Mouse (Mus musculus) forebrain, embryonic 12.5 days (tissue): ENCODE data around the gene Micall2. TPM values are rescaled to one million over a fixed set of nuclear protein-coding genes. Genes with fewer than 3 reads are reported as not detected.

ENCODE experiments used
- ATAC-seq: fragments of 200-750 bp; cut with Nextera tagmentation; 2 replicates; pipeline ENCODE4 v1.8.0; 2017; ENCODE audit warnings: moderate TSS enrichment; ENCODE audit not compliant: low FRiP score
- H3K27ac ChIP-seq: fragments of 300-500 bp; sonication (generic); 2 replicates; pipeline ENCODE4 v1.5.1; 2016; ENCODE audit warnings: mild to moderate bottlenecking
- H3K27me3 ChIP-seq: fragments of 300-500 bp; sonication (generic); 2 replicates; pipeline ENCODE4 v1.6.1; 2016; ENCODE audit warnings: mild to moderate bottlenecking
- H3K36me3 ChIP-seq: fragments of 300-500 bp; sonication (generic); replicated peaks from 2 replicates; pipeline ENCODE4 v1.6.1; 2016; ENCODE audit warnings: mild to moderate bottlenecking
- H3K4me1 ChIP-seq: fragments of 300-500 bp; sonication (generic); 2 replicates; pipeline ENCODE4 v1.6.1; 2016
- H3K4me2 ChIP-seq: fragments of 300-500 bp; sonication (generic); 2 replicates; pipeline ENCODE4 v1.6.1; 2016; ENCODE audit warnings: mild to moderate bottlenecking, moderate library complexity
- H3K4me3 ChIP-seq: fragments of 300-500 bp; sonication (generic); replicated peaks from 2 replicates; pipeline ENCODE4 v1.5.1; 2016; ENCODE audit warnings: mild to moderate bottlenecking
- H3K9ac ChIP-seq: fragments of 300-500 bp; sonication (generic); 2 replicates; pipeline ENCODE4 v1.6.1; 2016; ENCODE audit warnings: mild to moderate bottlenecking
- H3K9me3 ChIP-seq: fragments of 300-500 bp; sonication (generic); 2 replicates; pipeline ENCODE4 v1.6.1; 2016
- WGBS: fragments of 180-500 bp; shearing (Covaris S2); methylation state at CpG from one replicate; pipeline ENCODE4 v1.1.7; 2016; 5-methylcytosine and 5-hydroxymethylcytosine counted together
- polyA plus RNA-seq: library from polyadenylated mRNA; unstranded; fragments of >200 nt; fragmentation: Nextera tagmentation; extraction: Ambion mirVana; gene quantifications from 2 replicates; pipeline ENCODE4 v1.2.1, GENCODE M21; 2016

Gene Micall2
- polyA plus RNA-seq, 1 experiment from 2014 or later, result 6.5 TPM

GRCm38 (mm10) chr5:139694292-139694988, 41.7 kb downstream of the Micall2 start:
- WGBS, result 48% methylated on average over 16 of the region's 16 CpGs
- Histone ChIP-seq H3K4me2 (0 out of 2 replicates have a peak overlapping the region, but pooled peaks have one; percentile 26), H3K9ac (no peak overlapping the region), H3K27me3 (peaks cover 85% of the 10 kb centered on the region), H3K36me3 (no peaks in the 10 kb centered on the region), H3K4me3 (no peak overlapping the region), H3K9me3 (0 out of 2 replicates have a peak, but pooled peaks cover 9% of the 10 kb centered on the region), H3K4me1 (peaks cover 17% of the 10 kb centered on the region), H3K27ac (0 out of 2 replicates have a peak overlapping the region, but pooled peaks have one; percentile 46)
- peak; percentile 74 for ATAC-seq

DNA sequence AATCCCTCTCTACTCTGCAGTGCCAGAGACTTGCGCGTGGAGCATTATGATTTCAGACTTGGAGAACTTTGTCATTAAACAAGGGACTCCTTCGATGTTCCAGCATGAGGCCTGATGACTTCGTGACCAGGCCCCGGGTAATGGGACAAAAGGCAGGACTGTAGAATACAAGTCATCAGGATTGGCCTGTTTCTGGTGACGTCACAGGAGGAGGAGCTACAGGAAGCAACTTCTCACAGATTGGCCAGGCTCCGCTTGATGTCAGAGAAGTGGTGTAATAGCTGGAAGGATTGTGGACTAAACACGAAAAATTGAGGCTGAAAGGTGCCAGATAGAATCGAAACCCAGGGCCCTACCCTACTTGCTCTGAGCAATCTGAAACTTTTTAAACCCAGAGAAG, 45.3 kb downstream of the Micall2 start:
- H3K4me2 ChIP-seq, result no peak overlapping the region
- no peak overlapping the region for H3K27ac ChIP-seq
- H3K9ac ChIP-seq, result no peak overlapping the region
- 77% methylated on average over 9 of the region's 9 CpGs for WGBS
- peaks cover 90% of the 10 kb centered on the region for H3K27me3 ChIP-seq
- no peak overlapping the region for H3K4me3 ChIP-seq
- H3K9me3 ChIP-seq, result 0 out of 2 replicates have a peak, but pooled peaks cover 9% of the 10 kb centered on the region
- peaks cover 24% of the 10 kb centered on the region for H3K4me1 ChIP-seq
- no peaks in the 10 kb centered on the region for H3K36me3 ChIP-seq
- no peak for ATAC-seq

GRCm38 (mm10) chr5:139688356-139688755, 47.8 kb downstream of the Micall2 start:
- 87% methylated on average over 12 of the region's 12 CpGs for WGBS
- Histone ChIP-seq H3K27ac (no peak overlapping the region), H3K9ac (no peak overlapping the region), H3K4me2 (no peak overlapping the region), H3K4me3 (no peak overlapping the region), H3K9me3 (0 out of 2 replicates have a peak, but pooled peaks cover 3% of the 10 kb centered on the region), H3K27me3 (peaks cover 100% of the 10 kb centered on the region), H3K36me3 (no peaks in the 10 kb centered on the region), H3K4me1 (peaks cover 13% of the 10 kb centered on the region)
- no peak for ATAC-seq

GRCm38 (mm10) chr5:139687646-139688045, 48.5 kb downstream of the Micall2 start:
- Histone ChIP-seq H3K9ac (no peak overlapping the region), H3K4me1 (peaks cover 19% of the 10 kb centered on the region), H3K27ac (no peak overlapping the region), H3K4me2 (no peak overlapping the region), H3K27me3 (peaks cover 100% of the 10 kb centered on the region), H3K9me3 (no peaks in the 10 kb centered on the region), H3K36me3 (no peaks in the 10 kb centered on the region), H3K4me3 (no peak overlapping the region)
- WGBS, result 5% methylated on average over 13 of the region's 13 CpGs
- ATAC-seq, result no peak

GRCm38 (mm10) chr5:139686530-139687249, 49.4 kb downstream of the Micall2 start:
- H3K9me3 ChIP-seq, result no peaks in the 10 kb centered on the region
- H3K4me3 ChIP-seq, result no peak overlapping the region
- 20% methylated on average over 21 of the region's 21 CpGs for WGBS
- peaks cover 27% of the 10 kb centered on the region for H3K4me1 ChIP-seq
- peaks cover 95% of the 10 kb centered on the region for H3K27me3 ChIP-seq
- H3K9ac ChIP-seq, result no peak overlapping the region
- no peak overlapping the region for H3K27ac ChIP-seq
- ATAC-seq, result peak; percentile 73
- no peaks in the 10 kb centered on the region for H3K36me3 ChIP-seq
- peak overlapping the region; percentile 4; the same call in 1 of the 2 replicates for H3K4me2 ChIP-seq

GRCm38 (mm10) chr5:139683228-139683627, 52.9 kb downstream of the Micall2 start:
- Histone ChIP-seq H3K27me3 (peaks cover 93% of the 10 kb centered on the region), H3K36me3 (no peaks in the 10 kb centered on the region), H3K9ac (no peak overlapping the region), H3K27ac (peak overlapping the region; percentile 75; the same call in 1 of the 2 replicates), H3K4me1 (peaks cover 33% of the 10 kb centered on the region), H3K4me3 (no peak overlapping the region), H3K4me2 (no peak overlapping the region), H3K9me3 (no peaks in the 10 kb centered on the region)
- 3% methylated on average over 2 of the region's 2 CpGs for WGBS
- ATAC-seq, result no peak

- peaks cover 33% of the 10 kb centered on the region for H3K4me1 ChIP-seq
- peak; percentile 48 for ATAC-seq
- peak overlapping the region; percentile 33; the same call in 1 of the 2 replicates for H3K4me2 ChIP-seq
- H3K9ac ChIP-seq, result no peak overlapping the region
- H3K9me3 ChIP-seq, result no peaks in the 10 kb centered on the region
- peak overlapping the region; percentile 75 for H3K27ac ChIP-seq
- WGBS, result 3% methylated on average over 7 of the region's 7 CpGs
- H3K4me3 ChIP-seq, result no peak overlapping the region
- peaks cover 93% of the 10 kb centered on the region for H3K27me3 ChIP-seq
- H3K36me3 ChIP-seq, result no peaks in the 10 kb centered on the region
Measured at GRCm38 (mm10) chr5:139682631-139682977, 53.5 kb downstream of the Micall2 start.

DNA sequence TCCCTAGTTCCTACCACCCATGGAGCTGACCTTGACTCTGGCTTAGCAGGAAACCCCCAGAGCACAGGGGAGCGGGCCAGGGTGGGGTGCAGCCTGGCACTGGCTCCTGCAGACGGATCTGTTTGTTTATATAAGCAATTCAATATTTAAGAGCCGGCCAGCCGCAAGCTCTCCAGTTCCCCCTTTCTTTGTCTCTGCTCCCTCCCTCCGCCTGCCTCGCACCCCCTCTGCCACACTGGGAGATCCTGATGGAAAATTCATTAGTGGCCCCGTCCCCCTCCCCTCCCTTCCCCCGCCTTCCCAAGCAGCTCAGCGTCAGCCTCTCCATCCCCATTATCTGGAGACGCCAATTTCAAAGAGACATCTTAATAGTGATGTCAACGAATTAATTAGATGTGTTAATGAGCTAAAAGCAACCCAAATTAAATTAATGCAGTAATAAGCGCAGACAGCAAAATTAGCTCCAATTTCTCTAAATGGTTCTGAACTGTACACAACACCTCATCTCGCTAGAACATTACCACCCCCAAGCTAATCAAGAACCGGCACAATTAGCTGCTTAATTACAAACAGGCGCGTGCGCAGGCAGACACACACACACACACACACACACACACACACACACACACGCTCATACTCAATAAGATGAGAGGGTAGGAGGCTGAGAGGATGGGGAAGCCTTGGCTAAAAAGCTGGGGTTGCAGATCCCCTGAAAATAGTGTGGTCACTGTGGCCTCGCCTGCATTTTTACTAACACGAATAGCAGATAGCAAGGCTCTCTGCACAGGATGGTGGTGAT, 54.1 kb downstream of the Micall2 start:
- Histone ChIP-seq H3K4me3 (no peak overlapping the region), H3K4me2 (peak overlapping the region; percentile 33), H3K9ac (no peak overlapping the region), H3K9me3 (no peaks in the 10 kb centered on the region), H3K36me3 (no peaks in the 10 kb centered on the region), H3K4me1 (peaks cover 27% of the 10 kb centered on the region), H3K27me3 (peaks cover 93% of the 10 kb centered on the region), H3K27ac (peak overlapping the region; percentile 75)
- 2% methylated on average over 20 of the region's 20 CpGs for WGBS
- ATAC-seq, result peak; percentile 82

DNA sequence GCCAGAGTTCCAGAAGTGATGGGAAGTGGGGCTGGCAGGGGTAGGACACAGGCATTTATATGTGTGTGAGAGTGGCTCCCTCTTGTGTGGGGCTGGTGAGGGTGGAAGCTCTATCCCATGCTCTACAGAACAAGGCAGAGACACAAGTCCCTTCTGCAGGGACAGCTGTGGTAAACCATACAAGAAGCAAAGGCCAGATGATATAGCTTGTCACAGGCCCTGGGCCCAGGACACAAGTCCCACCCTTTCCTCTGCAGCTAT, 60.5 kb downstream of the Micall2 start:
- Histone ChIP-seq H3K4me1 (peaks cover 14% of the 10 kb centered on the region), H3K4me2 (no peak overlapping the region), H3K9ac (no peak overlapping the region), H3K4me3 (no peak overlapping the region), H3K36me3 (no peaks in the 10 kb centered on the region), H3K9me3 (no peaks in the 10 kb centered on the region), H3K27me3 (peaks cover 96% of the 10 kb centered on the region), H3K27ac (no peak overlapping the region)
- 0 out of 2 replicates have a peak, but pooled peaks have one; percentile 40 for ATAC-seq

DNA sequence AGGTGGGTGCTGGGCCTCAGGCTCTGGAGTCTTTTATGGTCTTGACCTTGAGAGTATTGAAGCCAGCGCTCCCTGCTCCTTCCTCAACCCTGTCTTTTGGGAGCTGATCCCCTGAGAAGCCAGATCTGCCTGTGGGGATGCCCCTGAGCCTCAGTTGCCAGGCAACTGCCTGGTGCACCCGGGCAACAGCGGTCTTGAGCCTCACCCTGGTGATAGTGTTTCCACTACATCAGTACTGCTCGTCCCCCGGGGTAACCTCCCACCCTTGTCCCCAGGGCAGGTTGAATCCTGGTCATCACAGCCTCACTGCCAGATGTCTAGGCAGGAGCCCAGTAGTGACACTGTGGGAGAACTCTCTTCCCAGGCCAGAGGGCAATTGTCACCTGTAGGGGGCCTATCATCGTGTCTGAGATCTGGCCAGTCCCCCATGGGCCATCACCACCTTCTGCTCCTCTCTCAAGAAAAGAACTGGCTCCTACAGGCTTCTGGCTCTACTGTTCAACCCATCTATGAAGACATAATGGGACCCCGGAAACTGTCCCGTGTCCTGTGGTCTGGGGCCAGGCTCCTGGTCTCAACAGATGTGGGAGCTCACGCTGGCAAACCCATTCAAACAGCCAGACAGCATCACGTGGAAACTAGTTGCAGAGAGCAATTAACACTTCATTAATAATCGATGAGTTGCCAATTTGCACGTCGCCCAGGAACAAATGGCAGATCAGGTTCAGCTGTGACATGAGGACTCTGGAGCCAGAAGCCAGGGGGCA, 61.0 kb downstream of the Micall2 start:
- Histone ChIP-seq H3K4me1 (peaks cover 14% of the 10 kb centered on the region), H3K9me3 (no peaks in the 10 kb centered on the region), H3K27me3 (peaks cover 99% of the 10 kb centered on the region), H3K4me3 (no peak overlapping the region), H3K27ac (no peak overlapping the region), H3K4me2 (no peak overlapping the region), H3K9ac (no peak overlapping the region), H3K36me3 (no peaks in the 10 kb centered on the region)
- ATAC-seq, result 0 out of 2 replicates have a peak, but pooled peaks have one; percentile 14
- 39% methylated on average over 13 of the region's 13 CpGs for WGBS

GRCm38 (mm10) chr5:139669380-139669779, 66.8 kb downstream of the Micall2 start:
- H3K27ac ChIP-seq, result no peak overlapping the region
- H3K9me3 ChIP-seq, result no peaks in the 10 kb centered on the region
- 7% methylated on average over 8 of the region's 8 CpGs for WGBS
- no peak overlapping the region for H3K9ac ChIP-seq
- peaks cover 16% of the 10 kb centered on the region for H3K4me1 ChIP-seq
- H3K4me3 ChIP-seq, result no peak overlapping the region
- peak; percentile 42 for ATAC-seq
- no peak overlapping the region for H3K4me2 ChIP-seq
- no peaks in the 10 kb centered on the region for H3K36me3 ChIP-seq
- peaks cover 99% of the 10 kb centered on the region for H3K27me3 ChIP-seq
